Comparison of ENCODE assay signal across 9 mouse cellular contexts in the genomic region with DNA sequence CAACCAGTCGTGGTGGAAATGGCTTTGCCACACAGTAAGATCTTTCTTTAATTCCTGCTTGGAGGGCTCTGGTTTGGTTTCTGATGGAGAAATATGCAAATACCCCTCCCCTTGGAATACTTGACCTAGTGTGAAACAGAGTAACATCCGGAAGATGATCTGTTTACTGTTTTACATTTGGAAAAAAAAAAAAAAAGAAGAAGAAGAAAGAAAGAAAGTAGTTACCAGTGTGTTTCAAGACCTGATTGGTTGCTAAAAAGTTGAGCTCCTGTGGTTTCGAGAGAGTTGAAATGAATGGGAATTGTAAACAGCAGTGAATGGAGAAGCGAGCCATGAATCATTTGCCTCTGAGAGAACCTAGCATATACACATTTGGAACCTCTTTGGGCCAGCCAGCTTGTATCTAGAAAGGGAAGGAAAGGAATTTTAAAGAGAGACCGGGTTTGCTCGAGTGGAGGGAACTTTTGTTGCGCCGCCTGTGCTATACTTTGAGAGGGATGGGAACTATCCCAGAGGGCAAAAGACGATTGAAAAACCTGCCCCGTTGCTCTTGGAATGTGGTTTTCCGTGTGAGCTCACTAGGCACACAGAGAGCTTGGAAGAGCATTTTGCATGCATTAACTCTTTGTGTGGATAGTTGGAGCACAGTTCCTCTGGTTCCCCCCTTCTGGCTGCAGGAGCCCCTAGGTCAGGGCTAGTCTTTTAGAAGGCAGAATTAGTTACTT.
DNase-seq lines count a peak whose midpoint lies in the region; ATAC-seq and TF ChIP-seq lines count a peak whose summit lies in the region.
"Had no signal": no experiment of that assay in that cellular context is flagged by ENCODE, and none has a peak within 500 bp of the region (broad histone marks: within the 10 kb centered on the region; RNA-seq: fewer than 3 reads in every experiment).

No protein-coding gene starts in this region.

- WGBS in heart, embryonic 10.5 days = 9% methylated on average over 11 of the region's 11 CpGs
- WGBS in hindbrain, embryonic 15.5 days = 9% methylated on average over 11 of the region's 11 CpGs
- under 1% methylated on average over 11 of the region's 11 CpGs for WGBS in midbrain, embryonic 10.5 days

- H3K4me2 ChIP-seq in hindbrain, embryonic 15.5 days = peak overlapping the region; percentile 47

- H3K9me3 ChIP-seq in heart, embryonic 10.5 days = no peaks in the 10 kb centered on the region
- no peaks in the 10 kb centered on the region for H3K9me3 ChIP-seq in hindbrain, embryonic 15.5 days
- no peaks in the 10 kb centered on the region for H3K9me3 ChIP-seq in midbrain, embryonic 10.5 days (replicated peaks)

- no peak for ATAC-seq in hindbrain, embryonic 15.5 days (ENCODE audit: low FRiP score, low read depth)

- no peak for TF ChIP-seq POLR2A in brain, embryonic 14.5 days (IDR thresholded peaks at IDR 0.05; ENCODE audit: borderline replicate concordance, extremely low read depth, insufficient read depth, insufficient read length, poor library complexity, severe bottlenecking)

- H3K9ac ChIP-seq in hindbrain, embryonic 15.5 days = no peak overlapping the region

- no peak for DNase-seq in heart, embryonic 10.5 days (ENCODE audit: low spot score)
- DNase-seq in heart, adult 18-20 months = no peak
- peak; percentile 40 for DNase-seq in brain, embryonic 14.5 days (ENCODE audit: low read depth)
- DNase-seq in midbrain, embryonic 10.5 days (ENCODE audit: low spot score) = peak; percentile 45
- no peak for DNase-seq in thymus, adult 18-20 months
- DNase-seq in spleen, postnatal 14 days (ENCODE audit: low spot score in 2 of 2) = no peak
- DNase-seq in adrenal gland, postnatal 25 days = no peak
- DNase-seq: cerebellum, postnatal 25 days had no signal

- no peak for TF ChIP-seq CTCF in brain, embryonic 14.5 days (IDR thresholded peaks at IDR 0.05; ENCODE audit: borderline replicate concordance, extremely low read depth, insufficient read depth, insufficient read length)

- H3K4me3 ChIP-seq in heart, embryonic 10.5 days = peak overlapping the region; percentile 54
- H3K4me3 ChIP-seq in hindbrain, embryonic 15.5 days = 0 out of 2 replicates have a peak overlapping the region, but pooled peaks have one; percentile 11
- peak overlapping the region; percentile 60 for H3K4me3 ChIP-seq in midbrain, embryonic 10.5 days

- no peaks in the 10 kb centered on the region for H3K27me3 ChIP-seq in heart, embryonic 10.5 days (ENCODE audit: insufficient read depth, poor library complexity, severe bottlenecking)
- no peaks in the 10 kb centered on the region for H3K27me3 ChIP-seq in hindbrain, embryonic 15.5 days
- H3K27me3 ChIP-seq in midbrain, embryonic 10.5 days (ENCODE audit: low read depth, poor library complexity, severe bottlenecking) = peaks cover 3% of the 10 kb centered on the region; the same call in 1 of the 2 replicates

- peaks cover 22% of the 10 kb centered on the region; the same call in 1 of the 2 replicates for H3K36me3 ChIP-seq in heart, embryonic 10.5 days
- H3K36me3 ChIP-seq in hindbrain, embryonic 15.5 days = no peaks in the 10 kb centered on the region
- peaks cover 18% of the 10 kb centered on the region for H3K36me3 ChIP-seq in midbrain, embryonic 10.5 days

- peak overlapping the region; percentile 52; the same call in 1 of the 2 replicates for H3K27ac ChIP-seq in heart, embryonic 10.5 days
- H3K27ac ChIP-seq in hindbrain, embryonic 15.5 days (replicated peaks) = 0 out of 2 replicates have a peak overlapping the region, but pooled peaks have one; percentile 14
- peak overlapping the region; percentile 83 for H3K27ac ChIP-seq in midbrain, embryonic 10.5 days (replicated peaks)

- H3K4me1 ChIP-seq in heart, embryonic 10.5 days = peaks cover 52% of the 10 kb centered on the region
- peaks cover 28% of the 10 kb centered on the region for H3K4me1 ChIP-seq in hindbrain, embryonic 15.5 days (replicated peaks)
- H3K4me1 ChIP-seq in midbrain, embryonic 10.5 days = peaks cover 51% of the 10 kb centered on the region

Comparison
In these comparisons a context has a peak if more than half of its experiments do, and no peak if none do; other contexts are left out.
1. DNase-seq: peak in brain, embryonic 14.5 days (single experiment) and midbrain, embryonic 10.5 days (single experiment); none in heart, embryonic 10.5 days (single experiment), heart, adult 18-20 months (0 of 2), thymus, adult 18-20 months (0 of 2), spleen, postnatal 14 days (0 of 2) and adrenal gland, postnatal 25 days (single experiment).
2. H3K27ac ChIP-seq: peak in every context shown above with its lines; median percentile 83 in midbrain, embryonic 10.5 days; 52 in heart, embryonic 10.5 days; 14 in hindbrain, embryonic 15.5 days.
3. Peak in every context shown above with its lines, with median percentiles within 50 percentile points of each other: H3K4me3 ChIP-seq.